Mouse (Mus musculus) spleen, postnatal 10 days (tissue): ENCODE data around the gene Adam15.

Experiments
- DNase-seq, 2 experiments: peaks; one replicate each; pipeline ENCODE4 v3.0.0; 2021 to 2022; ENCODE audit warnings: low spot score in 2 of 2

Adam15 gene

GRCm38 (mm10) chr3:89327371-89327870 is 22.4 kb downstream of the Adam15 start:
- DNase-seq: no peak

DNA sequence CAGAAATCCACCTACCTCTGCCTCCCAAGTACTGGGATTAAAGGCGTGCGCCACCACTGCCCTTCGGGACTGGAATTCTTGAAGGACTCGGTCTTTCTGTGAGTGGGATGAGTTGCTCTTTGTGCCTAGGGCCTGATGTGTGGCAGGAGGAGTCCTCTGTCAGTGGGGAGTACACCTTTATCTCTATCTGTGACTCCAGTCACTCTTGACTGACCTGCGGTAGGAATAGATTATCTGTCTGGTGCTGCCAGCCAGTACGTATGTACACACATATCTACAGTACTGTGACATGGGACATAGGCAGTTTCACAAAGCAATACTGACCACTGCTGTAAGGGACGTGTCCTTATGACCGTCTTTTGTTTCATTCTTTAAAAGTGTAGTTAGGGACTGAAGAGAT is 23.9 kb downstream of the Adam15 start:
- no peak for DNase-seq

DNA sequence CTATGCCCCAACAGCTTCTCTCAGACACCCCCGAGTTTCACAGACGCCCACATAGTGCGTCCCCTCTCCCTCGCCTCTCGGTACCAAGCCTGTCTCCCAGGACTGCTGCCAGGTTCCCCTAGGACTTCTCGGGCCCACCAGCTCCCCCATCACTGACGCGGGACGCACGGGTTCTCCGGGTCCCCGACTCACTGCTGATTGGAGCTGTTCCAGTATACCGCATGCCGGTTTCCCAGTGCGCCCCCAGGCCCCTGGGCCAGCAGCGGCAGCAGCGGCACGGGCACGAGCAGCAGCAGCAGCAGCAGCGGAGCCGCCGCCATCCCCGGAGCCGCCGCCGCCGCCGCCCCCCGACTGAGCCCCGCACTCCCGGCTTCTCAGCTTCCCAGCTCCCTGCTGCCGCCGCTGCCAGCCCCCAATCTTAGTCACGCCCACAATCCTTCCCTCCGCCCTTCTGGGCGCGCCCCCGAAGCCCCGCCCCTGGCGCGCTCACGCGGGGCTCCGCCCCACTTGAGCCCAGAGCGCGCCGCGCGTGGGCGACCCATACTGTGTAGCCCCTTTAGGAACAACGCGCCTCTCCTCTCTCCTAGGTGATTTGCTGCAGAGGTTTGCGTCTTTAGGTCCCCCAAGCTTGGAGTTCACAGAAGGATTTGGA is 27.2 kb downstream of the Adam15 start, which contains the start of gene Efna3:
TSS of gene Efna3 (minus strand) at position 452 of the 652 bp plus-strand sequence.
- DNase-seq: peak in 1 of 2 experiments; percentile 47

GRCm38 (mm10) chr3:89322131-89322500 is 27.7 kb downstream of the Adam15 start:
- no peak for DNase-seq

- DNase-seq: peak in 1 of 2 experiments; percentile 37
Observed at GRCm38 (mm10) chr3:89321183-89322130, 28.3 kb downstream of the Adam15 start.

DNA sequence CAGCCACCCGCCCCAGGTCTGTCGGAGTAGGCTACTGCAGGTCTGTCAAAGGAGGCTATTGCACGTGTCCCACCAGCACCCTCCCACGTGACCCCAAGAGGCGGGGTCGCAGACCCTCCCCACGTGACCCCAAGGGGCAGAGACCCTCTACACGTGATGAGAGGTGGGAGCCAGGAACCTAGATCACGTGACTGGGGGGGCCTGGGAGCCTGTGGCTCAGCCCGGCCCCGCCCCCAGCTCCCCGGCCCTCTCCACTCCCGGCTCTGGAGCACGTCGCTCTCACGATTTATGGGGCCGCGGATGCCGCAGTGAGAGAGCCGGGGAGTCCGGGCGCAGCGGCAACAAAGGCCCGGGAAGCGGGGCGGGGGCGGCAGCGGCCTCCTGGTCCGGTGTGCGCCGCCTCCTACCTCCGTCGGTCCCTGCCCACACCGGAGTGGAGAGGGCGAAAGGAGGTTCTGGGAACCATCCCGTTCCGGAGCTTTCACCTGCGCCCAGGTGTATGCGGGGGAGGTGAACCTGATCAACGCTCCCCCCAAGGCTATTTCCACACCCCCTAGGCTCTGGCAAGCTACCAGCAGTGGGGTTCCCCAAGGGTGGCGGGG is 29.1 kb downstream of the Adam15 start:
- DNase-seq: no peak

DNA sequence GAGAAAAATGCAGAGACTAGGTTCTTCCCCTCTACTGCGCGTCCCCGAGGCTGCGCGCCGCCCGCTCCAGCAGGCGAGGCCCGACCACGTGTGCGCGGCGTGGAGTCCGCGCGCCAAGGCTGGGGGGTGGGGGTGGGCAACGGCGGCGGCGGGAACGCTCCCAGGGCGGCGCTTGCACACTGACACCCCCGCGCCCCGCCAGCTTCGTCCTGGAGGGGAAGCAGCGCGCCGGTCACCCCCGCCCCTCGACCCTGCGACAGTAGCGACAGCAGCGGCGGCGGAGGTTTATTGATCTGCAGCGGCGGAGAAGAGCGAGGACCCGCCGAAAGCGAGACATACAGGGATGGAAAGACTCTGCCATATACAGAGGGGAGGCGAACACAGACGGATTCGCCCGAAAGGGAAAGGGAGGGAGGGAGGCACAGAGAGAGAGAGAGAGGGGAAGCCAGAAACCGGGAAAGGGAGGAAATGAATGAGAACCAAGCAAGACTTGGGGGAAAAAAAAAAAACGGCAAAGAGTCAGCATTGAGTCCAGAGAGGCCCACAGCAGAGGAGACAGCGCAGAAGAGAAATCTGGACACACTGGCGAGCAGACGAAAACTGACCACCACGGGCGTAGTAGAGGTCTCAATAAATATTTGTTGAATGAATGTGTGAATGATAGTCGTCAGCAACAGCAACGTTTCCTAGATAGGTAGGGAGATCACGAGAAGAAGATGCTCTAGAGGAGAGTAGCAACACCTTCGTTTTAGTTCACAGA is 30.0 kb downstream of the Adam15 start:
- DNase-seq: no peak

DNA sequence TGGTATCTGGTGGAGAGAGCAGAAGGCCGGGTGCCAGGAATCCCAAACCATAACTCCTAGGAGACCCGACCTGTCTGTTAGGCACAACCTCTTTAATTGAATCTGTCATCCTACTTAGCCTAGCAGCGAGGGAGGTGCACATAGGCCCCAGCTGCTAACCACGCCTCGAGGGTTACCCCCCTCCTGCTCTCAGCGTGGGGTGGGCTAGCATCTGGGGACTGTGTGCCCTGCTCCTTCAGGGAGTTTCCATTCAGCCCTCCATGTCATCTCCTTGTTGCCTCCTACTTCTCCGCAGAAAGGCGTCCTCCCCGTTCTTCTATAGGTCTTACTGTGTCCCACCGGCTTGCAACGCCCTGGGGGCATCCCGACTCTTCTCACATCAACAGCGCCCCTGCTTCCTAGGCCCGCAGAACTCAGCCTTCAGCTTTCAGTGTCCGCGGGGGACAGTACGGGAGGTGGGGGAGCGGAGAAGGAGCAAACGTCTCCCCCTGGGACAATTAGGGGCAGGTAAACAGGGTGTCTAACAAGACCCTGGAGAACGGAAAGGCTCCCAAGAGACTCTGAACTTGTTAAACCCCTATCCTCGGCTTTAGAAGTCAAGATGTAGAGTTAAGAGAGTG is 30.7 kb downstream of the Adam15 start:
- DNase-seq: no peak

GRCm38 (mm10) chr3:89318316-89318715 is 31.5 kb downstream of the Adam15 start:
- DNase-seq: no peak

DNA sequence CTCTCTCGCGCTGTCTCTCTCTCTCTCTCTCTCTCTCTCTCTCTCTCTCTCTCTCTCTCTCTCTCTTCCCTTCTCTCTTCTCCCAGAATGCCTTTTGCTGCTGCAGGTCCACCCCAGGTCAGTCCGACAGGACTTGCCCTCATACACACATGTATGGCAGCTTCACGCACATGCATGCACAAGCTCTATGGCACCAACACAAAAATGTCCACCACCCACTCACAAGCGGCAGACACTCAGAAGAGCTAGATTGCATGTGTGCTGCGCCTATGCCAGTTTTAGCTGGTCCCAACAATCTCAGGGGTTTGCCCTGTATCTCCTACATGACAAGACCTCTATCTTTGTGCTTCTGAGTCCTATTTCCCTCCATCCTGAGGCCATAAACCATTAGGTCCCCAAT is 32.5 kb downstream of the Adam15 start:
- no peak for DNase-seq

GRCm38 (mm10) chr3:89316833-89317232 is 33.0 kb downstream of the Adam15 start:
- peak; percentile 68 to 80 for DNase-seq

DNA sequence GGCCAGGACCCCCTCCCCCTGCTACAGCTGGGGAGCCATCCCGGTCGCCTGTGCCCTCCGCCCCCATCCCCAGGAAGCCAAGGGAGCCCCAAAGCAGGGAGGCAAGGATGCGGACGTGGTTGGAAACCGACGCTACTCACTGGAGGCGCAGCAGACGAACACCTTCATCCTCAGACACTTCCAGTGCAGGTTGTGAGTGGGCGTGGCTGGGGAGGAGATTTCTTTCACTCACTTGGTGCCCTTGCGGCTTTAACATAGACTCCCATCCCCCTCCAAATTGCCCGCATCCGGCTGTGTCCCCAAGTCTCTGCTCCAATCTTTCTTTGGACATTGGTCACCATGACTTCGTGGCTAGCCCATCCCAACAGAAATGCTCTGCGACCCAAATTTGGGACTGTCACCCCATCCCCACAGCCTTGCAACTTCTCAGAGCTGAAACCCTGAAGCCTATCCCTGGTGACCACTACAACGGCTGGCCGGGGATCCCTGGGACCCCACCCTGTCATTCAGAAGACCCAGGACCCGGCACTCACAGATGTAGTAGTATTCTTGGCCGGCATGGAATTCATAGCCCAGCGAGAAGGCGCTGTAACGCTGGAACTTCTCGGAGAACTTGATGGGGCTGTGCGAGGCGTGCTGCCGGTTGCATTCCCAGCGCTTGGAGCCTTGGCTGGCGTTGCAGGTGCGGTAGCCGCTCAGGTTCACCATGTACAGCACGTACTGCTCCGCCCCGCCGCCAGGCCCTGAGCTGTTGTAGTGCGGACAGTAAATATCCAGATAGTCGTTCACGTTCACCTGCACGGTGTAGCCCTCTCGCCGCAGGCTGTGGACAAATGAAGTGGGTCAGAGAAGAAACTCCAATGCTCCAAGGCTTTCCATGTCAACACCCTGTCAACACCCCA is 33.6 kb downstream of the Adam15 start:
- peak in 1 of 2 experiments; percentile 34 for DNase-seq

DNA sequence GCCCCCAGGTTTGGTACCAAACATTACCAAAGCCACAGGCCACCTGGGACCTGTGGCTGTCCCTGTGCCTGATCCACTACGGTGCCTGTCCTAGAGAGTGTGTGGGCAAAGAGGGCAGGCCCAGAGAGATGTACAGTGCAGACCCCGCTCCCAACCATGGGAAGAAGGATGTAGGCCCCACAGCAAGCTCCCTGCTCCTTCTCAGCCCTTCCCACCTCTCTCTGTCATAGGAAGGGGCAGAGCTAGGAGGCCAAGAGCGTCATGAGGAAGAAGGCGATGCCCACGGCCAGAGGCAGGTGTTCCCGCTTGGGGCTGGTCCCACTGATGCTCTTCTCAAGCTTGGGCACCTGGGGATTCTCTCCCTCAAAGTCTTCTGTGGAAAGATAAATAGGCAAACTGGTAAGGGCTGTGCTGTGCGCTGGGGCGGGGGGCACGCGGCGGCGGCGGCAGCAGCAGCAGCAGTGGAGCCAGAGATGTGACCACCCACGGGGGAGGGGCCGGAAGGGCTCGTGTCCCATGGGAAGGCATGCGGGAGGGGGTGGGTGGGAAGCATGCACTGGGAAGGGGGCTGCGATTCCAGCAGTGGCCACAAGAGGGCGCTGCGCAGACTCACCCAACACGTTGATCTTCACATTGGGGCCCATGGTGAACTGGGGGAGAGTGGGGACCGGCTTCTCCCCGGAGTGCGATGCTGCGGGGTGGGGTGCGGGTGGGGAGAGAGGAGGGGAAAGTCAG is 34.4 kb downstream of the Adam15 start:
- peak; percentile 58 to 79 for DNase-seq

DNA sequence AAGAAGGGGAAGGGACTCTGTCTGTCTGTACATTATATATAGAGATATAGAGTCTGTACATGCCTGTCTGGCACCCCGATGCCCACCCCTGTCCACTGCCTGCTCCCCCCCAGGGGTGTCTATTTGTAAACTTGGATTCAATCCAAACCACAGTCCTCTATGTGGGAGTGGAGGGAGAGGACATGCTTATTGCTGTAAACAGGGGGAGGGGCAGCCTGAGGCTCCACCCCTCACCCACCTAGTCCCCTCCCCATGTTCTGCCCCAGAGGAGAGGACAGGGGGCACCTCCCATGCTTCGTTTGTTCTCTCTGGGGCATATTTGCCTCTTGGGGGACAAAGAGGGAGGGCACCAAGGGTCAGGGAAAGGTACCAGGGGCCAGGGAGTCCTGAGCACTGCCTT is 35.0 kb downstream of the Adam15 start:
- no peak for DNase-seq

GRCm38 (mm10) chr3:89314340-89314739 is 35.5 kb downstream of the Adam15 start:
- DNase-seq: no peak

DNA sequence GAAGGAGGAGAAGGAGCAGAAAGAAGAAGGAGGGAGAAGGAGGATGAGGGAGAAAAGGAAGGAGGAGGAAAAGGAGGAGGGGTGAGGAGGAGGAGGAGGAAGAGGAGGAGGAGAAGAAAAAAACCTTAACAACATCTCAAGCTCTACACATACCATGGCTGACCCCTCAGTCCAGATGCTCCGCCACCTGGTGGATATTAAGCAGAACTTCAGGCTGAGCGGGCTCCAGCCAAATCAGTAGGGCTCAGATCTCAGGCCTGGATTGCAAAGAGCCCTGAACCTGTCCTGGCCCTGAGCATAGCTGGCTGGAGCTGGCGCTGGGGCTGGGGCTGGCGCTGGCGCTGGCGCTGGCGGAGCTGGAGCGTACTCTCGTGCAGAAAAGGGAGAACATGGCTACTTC is 41.7 kb downstream of the Adam15 start:
- DNase-seq: peak; percentile 36 to 60

GRCm38 (mm10) chr3:89305551-89306325 is 44.1 kb downstream of the Adam15 start:
- DNase-seq: no peak

DNA sequence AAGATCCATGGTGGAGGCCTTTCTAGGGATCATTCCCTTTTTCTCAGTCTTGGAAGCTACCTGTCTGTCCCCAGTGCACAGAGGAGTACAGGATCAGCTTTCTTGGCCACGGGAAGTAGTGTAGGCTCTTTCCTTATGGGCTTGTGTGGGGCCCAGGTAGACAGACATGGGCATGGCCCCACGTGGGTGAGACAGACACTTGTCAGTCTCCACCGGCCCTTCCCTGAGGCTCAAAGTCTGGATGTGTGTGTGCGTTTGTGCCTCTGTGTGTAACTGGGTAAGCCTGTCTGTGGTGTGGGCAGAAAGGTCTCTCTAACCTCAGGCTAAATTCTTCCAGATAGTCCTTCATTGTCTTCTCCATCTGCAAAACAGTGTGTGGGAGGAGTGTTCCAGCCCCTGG is 44.7 kb downstream of the Adam15 start:
- no peak for DNase-seq

- DNase-seq: no peak
Observed at GRCm38 (mm10) chr3:89304440-89304839, 45.4 kb downstream of the Adam15 start.
